Mouse (Mus musculus) erythroblast, embryonic 14.5 days (primary cell): ENCODE results near the gene Pard3b. TPM values are rescaled to one million over a fixed set of nuclear protein-coding genes. Genes with fewer than 3 reads are reported as not detected.

Source experiments
- H3K27me3 ChIP-seq: 2 replicates; pipeline ENCODE4 v1.6.1; 2012; ENCODE audit warnings: inconsistent platforms; ENCODE audit not compliant: control insufficient read depth
- H3K36me3 ChIP-seq: 2 replicates; pipeline ENCODE4 v1.6.1; 2012; ENCODE audit warnings: mild to moderate bottlenecking, inconsistent platforms; ENCODE audit not compliant: control insufficient read depth
- H3K4me1 ChIP-seq: 2 replicates; pipeline ENCODE4 v1.6.1; 2012; ENCODE audit warnings: inconsistent platforms; ENCODE audit not compliant: control insufficient read depth
- H3K4me3 ChIP-seq: replicated peaks from 2 replicates; pipeline ENCODE3; 2012; ENCODE audit warnings: moderate library complexity, mild to moderate bottlenecking, inconsistent platforms
- H3K9me3 ChIP-seq: 2 replicates; pipeline ENCODE4 v1.6.1; 2012; ENCODE audit warnings: low read length, inconsistent platforms, mixed read lengths; ENCODE audit not compliant: control insufficient read depth
- GATA1 ChIP-seq: IDR thresholded peaks from 2 replicates; pipeline ENCODE4 v1.6.1; 2012; ENCODE audit warnings: low read length, inconsistent platforms, mixed read lengths
- TAL1 ChIP-seq: IDR thresholded peaks from 3 replicates; pipeline ENCODE4 v1.6.1; 2012; ENCODE audit warnings: low read length, inconsistent platforms, mixed read lengths
- polyA plus RNA-seq: library from polyadenylated mRNA; stranded (reverse); fragments of >175 nt; gene quantifications from 2 replicates; pipeline ENCODE4 v1.2.3, GENCODE M21; 2012

The Pard3b gene
- polyA plus RNA-seq, 1 experiment: not detected

DNA sequence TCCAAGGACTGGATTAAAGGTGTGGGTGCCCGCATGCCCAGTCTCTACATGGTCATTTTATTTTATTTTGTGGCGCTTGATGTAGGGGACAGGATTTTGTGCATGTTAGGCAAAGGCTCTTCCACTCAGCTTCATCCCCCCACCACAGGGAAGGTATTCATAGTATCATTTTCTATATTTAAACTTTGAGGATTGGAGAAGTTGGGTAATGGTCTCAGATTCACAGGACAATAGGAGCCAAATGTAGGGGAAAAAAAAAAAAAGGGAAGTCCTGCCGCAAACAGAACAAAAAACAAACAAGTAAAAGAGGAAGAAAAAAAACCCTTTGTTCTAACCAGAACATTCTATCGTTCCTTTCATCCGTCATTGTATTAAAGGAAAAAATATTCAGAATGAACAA, 590.5 kb downstream of the Pard3b start:
- H3K4me3 ChIP-seq: no peak overlapping the region
- H3K4me1 ChIP-seq: no peaks in the 10 kb centered on the region
- TF ChIP-seq TAL1: no peak
- no peak for TF ChIP-seq GATA1
- H3K9me3 ChIP-seq: no peaks in the 10 kb centered on the region
- no peaks in the 10 kb centered on the region for H3K36me3 ChIP-seq
- H3K27me3 ChIP-seq: no peaks in the 10 kb centered on the region

DNA sequence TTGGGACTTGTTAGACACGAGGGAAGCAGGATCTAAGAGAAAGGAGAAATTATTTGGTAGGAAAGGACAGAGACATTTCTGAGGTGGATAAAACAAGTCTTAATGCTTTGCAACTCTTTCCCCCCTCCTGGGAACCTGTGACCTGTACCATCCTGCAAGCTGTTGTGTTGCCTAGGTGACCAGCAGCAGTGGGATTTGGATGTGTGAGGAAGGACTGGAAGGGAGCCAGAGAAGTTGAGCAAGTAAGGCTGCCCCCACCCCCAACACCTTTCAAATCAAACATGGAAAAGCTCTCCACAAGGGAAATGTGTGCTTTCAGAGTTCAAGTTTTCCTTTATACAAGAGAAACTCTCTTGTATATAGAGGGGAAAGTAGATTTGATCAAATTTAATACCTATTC, 595.4 kb downstream of the Pard3b start:
- no peak overlapping the region for H3K4me3 ChIP-seq
- no peak for TF ChIP-seq GATA1
- no peak for TF ChIP-seq TAL1
- H3K9me3 ChIP-seq: no peaks in the 10 kb centered on the region
- no peaks in the 10 kb centered on the region for H3K4me1 ChIP-seq
- no peaks in the 10 kb centered on the region for H3K36me3 ChIP-seq
- H3K27me3 ChIP-seq: no peaks in the 10 kb centered on the region

DNA sequence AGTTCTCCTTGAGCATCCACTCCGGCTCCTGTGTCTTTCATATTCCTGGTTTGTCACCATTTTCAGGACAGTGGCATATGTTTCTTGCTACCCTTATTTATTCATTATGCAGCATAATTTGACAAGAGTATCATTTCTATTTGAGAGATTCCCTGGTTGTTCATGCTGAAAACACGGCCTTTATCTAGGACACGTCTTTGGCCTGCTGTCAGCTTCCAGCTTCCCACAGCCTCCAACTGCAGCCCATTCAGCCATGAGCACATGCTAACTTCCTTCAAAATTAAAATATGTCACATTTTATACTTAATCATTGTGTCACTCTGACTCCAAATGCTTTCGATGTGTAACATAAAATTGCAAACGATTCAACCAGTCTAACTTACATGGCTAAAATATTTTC, 596.5 kb downstream of the Pard3b start:
- H3K9me3 ChIP-seq: no peaks in the 10 kb centered on the region
- H3K36me3 ChIP-seq: no peaks in the 10 kb centered on the region
- no peaks in the 10 kb centered on the region for H3K27me3 ChIP-seq
- H3K4me3 ChIP-seq: no peak overlapping the region
- no peaks in the 10 kb centered on the region for H3K4me1 ChIP-seq
- TF ChIP-seq GATA1 (no peak), TAL1 (no peak)

DNA sequence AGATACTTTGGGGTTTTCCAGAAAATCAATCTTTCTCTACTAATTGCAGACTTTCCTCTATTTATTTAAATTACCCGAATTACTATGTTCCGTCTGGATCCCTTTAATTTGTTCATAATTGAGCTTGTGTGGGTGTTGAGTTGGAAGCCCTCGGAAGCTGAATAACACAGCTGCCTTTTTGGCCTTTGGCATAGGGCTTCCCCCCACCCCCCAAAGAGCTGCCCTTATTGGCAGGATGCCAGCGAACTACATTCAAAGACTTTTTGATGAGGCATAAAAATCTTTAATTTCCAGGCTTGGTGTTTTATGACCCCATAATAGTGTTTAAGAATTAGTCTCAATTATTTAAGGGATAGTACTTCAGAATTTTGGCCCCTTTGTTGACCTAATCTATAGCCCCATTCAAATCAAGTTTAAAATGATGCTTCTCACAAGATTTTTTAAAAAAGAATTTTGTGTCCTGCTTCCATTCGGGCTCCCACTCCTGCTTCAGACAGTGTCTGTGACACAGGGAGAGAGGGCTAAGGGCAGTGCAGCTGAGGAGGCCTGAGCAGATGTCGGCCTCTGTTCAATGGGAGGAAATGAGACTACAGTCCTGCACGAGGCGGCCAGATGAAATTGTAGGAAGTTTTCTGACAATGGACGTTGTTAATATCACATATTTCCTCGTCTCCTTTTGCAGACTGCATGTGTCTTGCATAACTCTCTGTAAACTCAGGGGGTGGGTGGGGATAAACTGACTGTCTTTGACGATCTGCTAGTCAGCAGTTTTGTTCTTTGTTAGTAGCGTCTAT, 605.8 kb downstream of the Pard3b start:
- H3K4me3 ChIP-seq: no peak overlapping the region
- TF ChIP-seq TAL1 (no peak), GATA1 (no peak)
- H3K27me3 ChIP-seq: no peaks in the 10 kb centered on the region
- H3K4me1 ChIP-seq: no peaks in the 10 kb centered on the region
- H3K36me3 ChIP-seq: no peaks in the 10 kb centered on the region
- H3K9me3 ChIP-seq: no peaks in the 10 kb centered on the region

DNA sequence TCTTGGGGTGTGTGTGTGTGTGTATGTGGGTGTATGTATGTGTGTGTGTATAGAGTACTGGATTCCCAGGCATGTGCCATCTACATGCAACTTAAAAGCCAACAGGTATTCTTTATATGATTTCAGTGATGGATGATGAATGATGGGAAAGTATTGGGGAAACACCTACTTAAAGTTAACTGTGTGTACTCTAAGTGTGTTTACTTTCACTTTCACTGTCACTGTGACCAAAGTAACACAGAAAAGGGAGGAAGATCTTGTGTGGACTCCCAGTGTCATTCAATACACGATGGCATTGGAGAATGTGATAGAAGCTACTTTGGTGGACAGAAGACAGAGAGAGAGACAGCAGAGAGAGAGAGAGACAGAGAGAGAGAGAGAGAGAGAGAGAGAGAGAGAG, 613.8 kb downstream of the Pard3b start:
- no peak overlapping the region for H3K4me3 ChIP-seq
- TF ChIP-seq TAL1 (no peak), GATA1 (no peak)
- H3K4me1 ChIP-seq: no peaks in the 10 kb centered on the region
- no peaks in the 10 kb centered on the region for H3K27me3 ChIP-seq
- no peaks in the 10 kb centered on the region for H3K36me3 ChIP-seq
- no peaks in the 10 kb centered on the region for H3K9me3 ChIP-seq

DNA sequence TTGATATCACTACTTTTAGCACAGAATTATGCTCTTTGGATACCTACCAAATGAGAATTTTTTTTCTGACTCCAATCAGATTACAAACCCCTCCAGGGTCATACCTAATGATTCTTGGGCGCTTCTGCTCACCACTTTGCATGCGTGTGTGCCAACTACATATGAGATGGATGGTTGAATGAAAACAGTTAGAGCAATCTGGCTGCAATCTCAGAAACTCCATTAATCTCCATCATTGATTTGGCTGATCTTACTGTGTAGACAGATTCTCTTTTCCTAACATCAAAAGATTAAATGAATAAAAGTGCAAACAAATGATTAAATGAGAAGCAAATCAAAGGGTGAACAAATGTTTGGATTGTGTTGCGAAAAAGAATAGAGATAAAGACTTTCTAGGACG, 615.7 kb downstream of the Pard3b start:
- TF ChIP-seq GATA1 (no peak), TAL1 (no peak)
- no peak overlapping the region for H3K4me3 ChIP-seq
- no peaks in the 10 kb centered on the region for H3K27me3 ChIP-seq
- H3K4me1 ChIP-seq: no peaks in the 10 kb centered on the region
- H3K9me3 ChIP-seq: no peaks in the 10 kb centered on the region
- H3K36me3 ChIP-seq: no peaks in the 10 kb centered on the region

DNA sequence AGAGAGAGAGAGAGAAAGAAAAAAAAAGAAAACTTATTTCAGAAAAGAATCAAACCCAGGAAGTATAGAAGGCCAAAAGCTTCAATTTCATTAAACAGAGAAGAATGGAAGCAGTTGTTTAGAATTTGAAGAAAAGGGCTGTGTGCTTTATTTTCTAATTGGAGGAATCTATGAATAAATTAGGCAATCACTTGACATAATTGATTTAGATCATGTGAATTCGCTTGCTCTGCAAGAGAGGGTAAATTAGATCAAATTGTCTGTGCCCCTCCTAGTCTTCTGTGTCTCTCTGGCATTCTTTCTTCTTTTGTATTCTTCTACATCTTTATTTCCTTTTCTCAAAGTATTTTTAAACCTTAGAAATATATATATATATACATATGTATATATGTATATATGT, 616.3 kb downstream of the Pard3b start:
- TF ChIP-seq GATA1 (no peak), TAL1 (no peak)
- H3K27me3 ChIP-seq: no peaks in the 10 kb centered on the region
- H3K9me3 ChIP-seq: no peaks in the 10 kb centered on the region
- H3K4me1 ChIP-seq: no peaks in the 10 kb centered on the region
- no peak overlapping the region for H3K4me3 ChIP-seq
- H3K36me3 ChIP-seq: no peaks in the 10 kb centered on the region

DNA sequence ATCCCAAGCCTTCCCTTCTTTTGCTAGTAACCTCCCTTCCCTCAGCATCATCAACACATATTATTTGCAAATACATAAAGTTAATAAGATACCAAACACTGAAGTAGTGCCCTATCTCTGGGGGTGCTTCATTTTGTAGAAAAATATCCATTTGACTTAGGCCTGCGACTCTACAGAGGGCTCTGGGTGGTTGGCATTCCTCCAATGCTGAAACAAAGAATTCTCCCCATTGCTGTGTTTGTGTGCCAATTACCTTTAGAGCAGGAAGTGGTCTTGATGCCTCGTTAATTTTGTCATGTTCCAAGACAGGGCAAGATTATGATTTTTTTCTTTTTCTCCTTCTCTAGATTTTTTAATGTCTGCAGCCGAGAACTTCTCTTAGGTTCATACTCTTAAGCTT, 637.8 kb downstream of the Pard3b start:
- no peaks in the 10 kb centered on the region for H3K9me3 ChIP-seq
- no peaks in the 10 kb centered on the region for H3K27me3 ChIP-seq
- TF ChIP-seq TAL1 (no peak), GATA1 (no peak)
- no peaks in the 10 kb centered on the region for H3K36me3 ChIP-seq
- no peaks in the 10 kb centered on the region for H3K4me1 ChIP-seq
- no peak overlapping the region for H3K4me3 ChIP-seq

DNA sequence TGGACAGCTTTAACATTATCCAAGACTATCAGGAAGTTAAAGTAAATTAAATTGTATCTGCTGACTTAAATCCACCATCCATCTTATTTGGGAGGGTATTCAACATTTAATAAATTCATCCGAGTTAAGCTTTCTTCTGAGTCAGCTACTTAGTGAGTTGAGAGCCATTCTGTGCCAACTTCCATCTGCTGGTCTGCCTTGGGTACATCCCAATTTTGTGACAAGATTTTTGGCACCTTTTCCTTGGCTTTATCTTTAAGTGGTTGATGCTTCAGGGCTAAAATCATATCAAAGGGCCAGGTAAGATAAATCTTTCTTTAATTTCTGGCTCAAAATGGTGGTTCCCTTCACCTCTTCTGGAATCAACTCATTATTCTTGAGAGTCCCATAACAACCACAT, 640.0 kb downstream of the Pard3b start:
- no peaks in the 10 kb centered on the region for H3K4me1 ChIP-seq
- H3K9me3 ChIP-seq: no peaks in the 10 kb centered on the region
- H3K36me3 ChIP-seq: no peaks in the 10 kb centered on the region
- H3K27me3 ChIP-seq: no peaks in the 10 kb centered on the region
- H3K4me3 ChIP-seq: no peak overlapping the region
- TF ChIP-seq GATA1: no peak
- no peak for TF ChIP-seq TAL1

DNA sequence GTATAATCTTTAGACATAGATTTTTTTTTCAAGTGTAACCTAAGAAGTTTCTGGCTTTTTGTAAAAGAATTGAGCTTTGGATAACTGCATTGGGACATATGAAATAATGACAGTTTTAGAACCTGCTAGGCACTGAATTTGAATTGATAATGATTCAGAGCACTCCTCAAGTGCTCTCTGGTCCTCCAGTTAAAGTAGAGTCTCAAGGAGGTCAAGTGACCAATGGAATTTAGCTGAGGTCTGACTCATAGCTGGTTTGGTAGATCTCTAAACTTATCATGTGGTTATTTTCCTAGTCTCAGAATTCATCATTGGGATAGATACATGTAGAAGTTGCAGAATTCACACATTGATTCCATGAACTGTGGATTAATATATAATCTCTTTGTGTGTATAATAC, 642.0 kb downstream of the Pard3b start:
- Histone ChIP-seq H3K36me3 (no peaks in the 10 kb centered on the region), H3K9me3 (no peaks in the 10 kb centered on the region), H3K4me1 (no peaks in the 10 kb centered on the region), H3K4me3 (no peak overlapping the region), H3K27me3 (no peaks in the 10 kb centered on the region)
- no peak for TF ChIP-seq GATA1
- no peak for TF ChIP-seq TAL1
